Mouse (Mus musculus): ENCODE results near the gene Elmo3.

Elmo3 gene

GRCm38 (mm10) chr8:105298351-105299252 lies 6.8 kb upstream of the Elmo3 start:
- DNase-seq, result no peak

- DNase-seq, result no peak
Observed at GRCm38 (mm10) chr8:105299962-105300361, 5.4 kb upstream of the Elmo3 start.

- no peak for DNase-seq
Observed at GRCm38 (mm10) chr8:105303396-105303795, 2.0 kb upstream of the Elmo3 start.

- peak; percentile 34 for DNase-seq
Observed at GRCm38 (mm10) chr8:105303874-105304273, 1.5 kb upstream of the Elmo3 start.

GRCm38 (mm10) chr8:105304325-105305210 lies 833 bp upstream of the Elmo3 start:
- DNase-seq, result no peak

GRCm38 (mm10) chr8:105306146-105306691 lies 818 bp downstream of the Elmo3 start:
- DNase-seq, result no peak

- DNase-seq, result no peak
Observed at GRCm38 (mm10) chr8:105307670-105308069, 2.3 kb downstream of the Elmo3 start.

- no peak for DNase-seq
Observed at GRCm38 (mm10) chr8:105308428-105308827, 3.0 kb downstream of the Elmo3 start.

GRCm38 (mm10) chr8:105309142-105309847 lies 3.9 kb downstream of the Elmo3 start:
- no peak for DNase-seq

- DNase-seq, result no peak
Observed at GRCm38 (mm10) chr8:105310118-105310517, 4.7 kb downstream of the Elmo3 start.

- no peak for DNase-seq
Observed at GRCm38 (mm10) chr8:105311718-105312117, 6.3 kb downstream of the Elmo3 start.

GRCm38 (mm10) chr8:105312891-105313481 lies 7.6 kb downstream of the Elmo3 start:
- no peak for DNase-seq

- DNase-seq, result no peak
Observed at GRCm38 (mm10) chr8:105313622-105314402, 8.4 kb downstream of the Elmo3 start.

GRCm38 (mm10) chr8:105315073-105315769 lies 9.8 kb downstream of the Elmo3 start:
- DNase-seq, result peak; percentile 43

- peak; percentile 87 for DNase-seq
Observed at GRCm38 (mm10) chr8:105317941-105318340, 12.5 kb downstream of the Elmo3 start.

GRCm38 (mm10) chr8:105318662-105319190 lies 13.3 kb downstream of the Elmo3 start:
- DNase-seq, result peak; percentile 78

GRCm38 (mm10) chr8:105323183-105323582 lies 17.8 kb downstream of the Elmo3 start:
- DNase-seq, result no peak

- DNase-seq, result no peak
Observed at GRCm38 (mm10) chr8:105325641-105326093, 20.3 kb downstream of the Elmo3 start.

GRCm38 (mm10) chr8:105326141-105326672 lies 20.8 kb downstream of the Elmo3 start, which contains the start of the genes Lrrc29 and Tmem208:
Gene Lrrc29 (minus strand): TSS chr8:105326278.
Gene Tmem208 (plus strand): TSS chr8:105326354.
- peak; percentile 98 for DNase-seq

- DNase-seq, result no peak
Observed at GRCm38 (mm10) chr8:105326968-105327367, 21.6 kb downstream of the Elmo3 start.
